Mouse (Mus musculus) CH12.LX (cell line): ENCODE measurements at regions not wholly inside any gene's neighbourhood (a gene's known extent, or its start where the extent isn't known, plus 50 kb on each side); places are given as distances from the start of the nearest gene placed in this dataset.

Experiments used
- DNase-seq: peaks from one replicate; pipeline ENCODE4 v3.0.0-alpha.2; 2013; ENCODE audit errors: extremely low read depth
- H3K27ac ChIP-seq: 2 replicates; pipeline ENCODE4 v1.5.1; 2012; ENCODE audit warnings: low read depth, mild to moderate bottlenecking, control low read depth, moderate library complexity; ENCODE audit not compliant: insufficient read depth
- H3K27me3 ChIP-seq: replicated peaks from 2 replicates; pipeline ENCODE3; 2012; ENCODE audit warnings: inconsistent platforms
- H3K36me3 ChIP-seq, 2 experiments: replicated peaks in 1 of 2; 2 replicates each; pipeline versions ENCODE3 to v1.6.1; 2012; ENCODE audit warnings: inconsistent platforms in 1 of 2, low read length in 1 of 2, mild to moderate bottlenecking in 1 of 2, mixed read lengths in 1 of 2, moderate library complexity in 1 of 2; ENCODE audit not compliant: control insufficient read depth in 1 of 2, insufficient read depth in 1 of 2
- H3K4me1 ChIP-seq, 2 experiments: 2 replicates each; pipeline ENCODE4 v1.6.1; 2012; ENCODE audit warnings: inconsistent platforms in 1 of 2, moderate library complexity in 1 of 2; ENCODE audit not compliant: insufficient read depth in 2 of 2, control insufficient read depth in 1 of 2
- H3K4me2 ChIP-seq: 2 replicates; pipeline ENCODE4 v1.6.1; 2012; ENCODE audit warnings: low read depth, mild to moderate bottlenecking, control low read depth; ENCODE audit not compliant: poor library complexity, insufficient read depth, severe bottlenecking
- H3K4me3 ChIP-seq, 3 experiments: fragments of 150-350 bp in 1 of 3; sonication (generic) in 1 of 3; replicated peaks in 1 of 3; 2 replicates each; pipeline versions ENCODE3 to v1.5.1; 2011 to 2012; ENCODE audit warnings: low read depth in 2 of 3, low read length in 2 of 3, mild to moderate bottlenecking in 2 of 3, moderate library complexity in 2 of 3, control low read depth in 1 of 3, improper control_type of control experiment in 1 of 3, inconsistent platforms in 1 of 3, mixed read lengths in 1 of 3; ENCODE audit not compliant: poor library complexity in 1 of 3
- H3K79me2 ChIP-seq: replicated peaks from 2 replicates; pipeline ENCODE4 v1.6.1; 2012; ENCODE audit warnings: mild to moderate bottlenecking, moderate library complexity; ENCODE audit not compliant: control insufficient read depth, poor library complexity, insufficient read depth, severe bottlenecking; ENCODE audit errors: extremely low read depth
- H3K9ac ChIP-seq: 2 replicates; pipeline ENCODE4 v1.6.1; 2012; ENCODE audit warnings: low read depth, mild to moderate bottlenecking, control low read depth, moderate library complexity; ENCODE audit not compliant: insufficient read depth
- H3K9me3 ChIP-seq: replicated peaks from 2 replicates; pipeline ENCODE3; 2012; ENCODE audit warnings: low read length, inconsistent platforms, mixed read lengths
- BHLHE40 ChIP-seq: IDR thresholded peaks from 2 replicates; pipeline ENCODE4 v1.6.1; 2011; ENCODE audit warnings: mild to moderate bottlenecking, low read depth, low read length, improper control_type of control experiment
- GABPA ChIP-seq: IDR thresholded peaks from 2 replicates; pipeline ENCODE4 v1.6.1; 2012; ENCODE audit warnings: low read depth, low read length, improper control_type of control experiment, inconsistent platforms; ENCODE audit not compliant: insufficient replicate concordance
- IRF4 ChIP-seq: IDR thresholded peaks from 2 replicates; pipeline ENCODE4 v1.6.1; 2014; ENCODE audit warnings: low read depth, mild to moderate bottlenecking, inconsistent platforms, low read length, improper control_type of control experiment
- JUND ChIP-seq: conservative IDR thresholded peaks from 2 replicates; pipeline ENCODE4 v1.6.1; 2011; ENCODE audit warnings: low read depth, low read length, improper control_type of control experiment
- KAT2A ChIP-seq: IDR thresholded peaks from 2 replicates; pipeline ENCODE4 v1.6.1; 2012; ENCODE audit warnings: low read length, improper control_type of control experiment, inconsistent platforms; ENCODE audit not compliant: insufficient replicate concordance
- MEF2A ChIP-seq: IDR thresholded peaks from 2 replicates; pipeline ENCODE4 v1.6.1; 2014; ENCODE audit warnings: low read depth, mild to moderate bottlenecking, inconsistent platforms, low read length, improper control_type of control experiment, borderline replicate concordance
- MYC ChIP-seq: IDR thresholded peaks from 2 replicates; pipeline ENCODE4 v1.6.1; 2011; ENCODE audit warnings: low read depth, mild to moderate bottlenecking, improper control_type of control experiment, low read length
- NELFE ChIP-seq: IDR thresholded peaks from 2 replicates; pipeline ENCODE4 v1.6.1; 2011; ENCODE audit warnings: low read depth, low read length, improper control_type of control experiment
- SIN3A ChIP-seq: IDR thresholded peaks from 2 replicates; pipeline ENCODE4 v1.6.1; 2012; ENCODE audit warnings: low read length, improper control_type of control experiment, inconsistent platforms
- UBTF ChIP-seq: IDR thresholded peaks from 2 replicates; pipeline ENCODE4 v1.6.1; 2012; ENCODE audit warnings: low read depth, mild to moderate bottlenecking, inconsistent platforms, low read length, improper control_type of control experiment, moderate library complexity
- USF1 ChIP-seq: IDR thresholded peaks from 2 replicates; pipeline ENCODE4 v1.6.1; 2014; ENCODE audit warnings: low read depth, mild to moderate bottlenecking, inconsistent platforms, low read length, improper control_type of control experiment
- USF2 ChIP-seq: conservative IDR thresholded peaks from 2 replicates; pipeline ENCODE4 v1.6.1; 2011; ENCODE audit warnings: low read depth, low read length, improper control_type of control experiment
- ZKSCAN1 ChIP-seq: IDR thresholded peaks from 2 replicates; pipeline ENCODE4 v1.6.1; 2012; ENCODE audit warnings: low read depth, inconsistent platforms, low read length, improper control_type of control experiment, borderline replicate concordance
- ZNF384 ChIP-seq: IDR thresholded peaks from 2 replicates; pipeline ENCODE4 v1.6.1; 2012; ENCODE audit warnings: low read depth, low read length, improper control_type of control experiment, inconsistent platforms
- dilution Hi-C: fragments of 300-500 bp; cut with MboI; formaldehyde crosslinking; loops from 2 replicates; pipeline ENCODE4 v1.14.3; 2020; ENCODE audit warnings: low sequenced_read_pairs; ENCODE audit not compliant: extremely low pct_unique_long_range_greater_than_20kb, extremely low pct_ligation_motif_present
- in situ Hi-C: fragments of 300-500 bp; cut with MboI; formaldehyde crosslinking; loops from 3 replicates; pipeline ENCODE4 v1.14.3; 2019; ENCODE audit warnings: low sequenced_read_pairs, low pct_ligation_motif_present, low pct_unique_long_range_greater_than_20kb, mixed read lengths

- Histone ChIP-seq H3K36me3 (no peaks in the 10 kb centered on the region), H3K27me3 (peaks cover 11% of the 10 kb centered on the region), H3K9me3 (peaks cover 32% of the 10 kb centered on the region), H3K79me2 (no peaks in the 10 kb centered on the region), H3K4me1 (no peaks in the 10 kb centered on the region), H3K27ac (no peak overlapping the region)
- in situ Hi-C loops (no loop called here), dilution Hi-C loops (no loop called here)
- DNase-seq = no peak
- TF ChIP-seq BHLHE40 = no peak
- no peak for TF ChIP-seq ZNF384
- no peak for TF ChIP-seq USF1
- TF ChIP-seq, all 38 proteins: peak for 0
- Histone ChIP-seq H3K4me3 (no peak overlapping the region), H3K9ac (no peak overlapping the region), H3K4me2 (no peak overlapping the region)
These were observed 726.3 kb downstream of the Hs3st4 start for GRCm38 (mm10) chr7:124708771-124709485.

GRCm38 (mm10) chr7:124720927-124721326 lies 723.5 kb upstream of the Kdm8 start:
- no peak overlapping the region for H3K9ac ChIP-seq
- in situ Hi-C loops = no loop called here
- no peak for DNase-seq
- no peak for TF ChIP-seq MYC
- no peak for TF ChIP-seq GABPA
- no peak for TF ChIP-seq MEF2A
- no peak for TF ChIP-seq NELFE
- no peak for TF ChIP-seq UBTF
- no peak for TF ChIP-seq ZKSCAN1
- no peak for TF ChIP-seq KAT2A
- no peak for TF ChIP-seq JUND
- H3K27ac ChIP-seq = no peak overlapping the region
- no peak overlapping the region for H3K4me2 ChIP-seq
- no peak overlapping the region for H3K4me3 ChIP-seq
- H3K9me3 ChIP-seq = peaks cover 28% of the 10 kb centered on the region
- H3K4me1 ChIP-seq = no peaks in the 10 kb centered on the region
- H3K27me3 ChIP-seq = peaks cover 9% of the 10 kb centered on the region
- dilution Hi-C loops = no loop called here
- no peaks in the 10 kb centered on the region for H3K36me3 ChIP-seq
- H3K79me2 ChIP-seq = no peaks in the 10 kb centered on the region

- in situ Hi-C loops (no loop called here), dilution Hi-C loops (no loop called here)
- Histone ChIP-seq H3K27me3 (no peaks in the 10 kb centered on the region), H3K4me3 (no peak overlapping the region), H3K9ac (no peak overlapping the region), H3K9me3 (peaks cover 18% of the 10 kb centered on the region), H3K27ac (no peak overlapping the region), H3K36me3 (no peaks in the 10 kb centered on the region), H3K4me1 (no peaks in the 10 kb centered on the region), H3K4me2 (no peak overlapping the region), H3K79me2 (no peaks in the 10 kb centered on the region)
- no peak for DNase-seq
- TF ChIP-seq IRF4 (no peak), SIN3A (no peak), USF2 (no peak)
These were observed 702.4 kb upstream of the Kdm8 start for GRCm38 (mm10) chr7:124742086-124742485.
